In the genomic region with DNA sequence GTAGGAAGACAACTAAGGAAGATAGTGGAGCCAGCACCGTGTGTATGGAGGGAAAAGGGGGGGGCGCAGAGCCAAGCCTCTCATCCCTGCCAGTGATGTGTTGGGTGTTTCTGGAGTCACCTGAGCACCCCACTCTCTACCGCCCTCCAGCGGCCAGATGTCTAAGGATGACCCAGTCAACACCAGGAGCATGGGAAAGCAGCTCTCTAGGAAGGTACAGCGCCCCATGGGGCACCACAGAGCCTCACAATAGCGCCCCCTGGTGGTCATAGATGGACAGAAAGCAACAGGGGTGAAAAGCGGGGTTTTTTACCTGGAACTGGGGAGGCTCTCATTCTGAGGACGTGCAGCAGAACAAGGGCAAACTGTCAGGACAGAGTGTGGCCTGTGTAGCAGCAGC, we compare ENCODE assay signal across 7 mouse cellular contexts. TPM values are rescaled to one million over a fixed set of nuclear protein-coding genes. Genes with fewer than 3 reads are reported as not detected.
A peak's percentile ranks its signal among the peaks of the same experiment; 100 is the strongest.
DNase-seq lines count a peak whose midpoint lies in the region; ATAC-seq lines count a peak whose summit lies in the region.

No protein-coding gene starts in this region.

- no peaks in the 10 kb centered on the region for H3K4me1 ChIP-seq in midbrain, embryonic 11.5 days (ENCODE audit: control insufficient read depth, insufficient read depth, low read length)
- H3K4me1 ChIP-seq in midbrain, embryonic 15.5 days = no peaks in the 10 kb centered on the region

- 33% methylated on average over 8 of the region's 8 CpGs for WGBS in midbrain, embryonic 11.5 days
- WGBS in midbrain, embryonic 15.5 days = 33% methylated on average over 8 of the region's 8 CpGs

- DNase-seq in midbrain, embryonic 11.5 days (ENCODE audit: low spot score, missing footprints) = peak; percentile 84
- DNase-seq in T-cell, adult 2 months (ENCODE audit: low spot score) = peak; percentile 53
- DNase-seq in kidney, postnatal 25 days = peak; percentile 70 to 72
- peak; percentile 50 for DNase-seq in mesoderm, embryonic 11.5 days (ENCODE audit: low read depth, low spot score)
- peak; percentile 56 for DNase-seq in thymus, postnatal 25 days

- no peaks in the 10 kb centered on the region for H3K9me3 ChIP-seq in midbrain, embryonic 11.5 days (ENCODE audit: control insufficient read depth, low read length)
- H3K9me3 ChIP-seq in midbrain, embryonic 15.5 days = no peaks in the 10 kb centered on the region

- no peaks in the 10 kb centered on the region for H3K27me3 ChIP-seq in midbrain, embryonic 11.5 days (ENCODE audit: control insufficient read depth, insufficient read depth, low read length)
- no peaks in the 10 kb centered on the region for H3K27me3 ChIP-seq in midbrain, embryonic 15.5 days (replicated peaks)

- H3K4me3 ChIP-seq in midbrain, embryonic 11.5 days (ENCODE audit: low read depth, low read length) = no peak overlapping the region
- H3K4me3 ChIP-seq in midbrain, embryonic 15.5 days = no peak overlapping the region

- no peak overlapping the region for H3K27ac ChIP-seq in midbrain, embryonic 11.5 days (ENCODE audit: low read depth, low read length)
- H3K27ac ChIP-seq in midbrain, embryonic 15.5 days = no peak overlapping the region

- no peak for ATAC-seq in midbrain, embryonic 11.5 days (ENCODE audit: low FRiP score)
- ATAC-seq in midbrain, embryonic 15.5 days (replicated peaks) = no peak
- ATAC-seq in common myeloid progenitor, adult 5-6 weeks (replicated peaks; ENCODE audit: low read depth, poor library complexity, severe bottlenecking) = peak; percentile 87

- H3K36me3 ChIP-seq in midbrain, embryonic 11.5 days (ENCODE audit: control insufficient read depth, insufficient read depth, low read length) = no peaks in the 10 kb centered on the region
- H3K36me3 ChIP-seq in midbrain, embryonic 15.5 days (replicated peaks) = no peaks in the 10 kb centered on the region

- H3K9ac ChIP-seq in midbrain, embryonic 11.5 days (ENCODE audit: low read length) = no peak overlapping the region
- H3K9ac ChIP-seq in midbrain, embryonic 15.5 days = no peak overlapping the region

- H3K4me2 ChIP-seq in midbrain, embryonic 11.5 days = no peak overlapping the region
- H3K4me2 ChIP-seq in midbrain, embryonic 15.5 days = no peak overlapping the region

RNA-seq across cellular contexts. Expression of a gene that starts 29.2 kb away (rescaled TPM):
- 70.5 and 77.9 TPM in 2 replicates for polyA plus RNA-seq in midbrain, embryonic 11.5 days (2014; fragmentation: Nextera tagmentation; extraction: Ambion mirVana)
- polyA plus RNA-seq in midbrain, embryonic 15.5 days (2015; fragmentation: Nextera tagmentation; extraction: Ambion mirVana) = 111 and 123 TPM in 2 replicates
- total RNA-seq in common myeloid progenitor, adult 5-6 weeks (2017) = 15.9 and 19.2 TPM in 2 replicates

RNA-seq across cellular contexts. Expression of a gene that starts 37.0 kb away (rescaled TPM):
- polyA plus RNA-seq in midbrain, embryonic 11.5 days (2014; fragmentation: Nextera tagmentation; extraction: Ambion mirVana) = 38.5 and 39.1 TPM in 2 replicates
- 43.2 and 44.5 TPM in 2 replicates for polyA plus RNA-seq in midbrain, embryonic 15.5 days (2015; fragmentation: Nextera tagmentation; extraction: Ambion mirVana)
- 28.1 and 32.6 TPM in 2 replicates for total RNA-seq in common myeloid progenitor, adult 5-6 weeks (2017)
